Mouse (Mus musculus) lung, postnatal 36 days (tissue): Measurements from ENCODE around the gene Sh3bgrl3.

ENCODE experiments used
- DNase-seq: peaks from one replicate; pipeline ENCODE4 v3.0.0; 2022; ENCODE audit warnings: mixed read lengths

Sh3bgrl3 gene

DNA sequence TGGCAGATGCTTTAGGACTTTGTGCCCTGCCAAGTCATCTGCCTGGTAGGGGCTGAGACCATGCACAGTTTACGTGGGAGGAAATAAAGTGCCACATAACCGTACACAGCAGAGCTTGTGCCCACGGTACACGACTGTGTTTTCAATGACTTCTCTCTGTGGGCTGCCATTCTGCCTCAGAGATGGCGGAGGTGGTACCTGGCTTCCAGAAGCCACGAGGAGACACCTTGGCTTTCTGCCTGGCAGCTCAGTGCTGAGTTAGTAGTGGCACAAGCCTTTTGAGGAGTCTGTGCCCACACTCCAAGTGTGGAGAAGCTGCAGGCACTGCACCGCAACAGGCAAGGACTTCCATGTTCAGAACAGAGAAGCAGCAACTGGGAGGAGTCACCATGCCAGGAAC lies 20.9 kb downstream of the Sh3bgrl3 start:
- no peak for DNase-seq

DNA sequence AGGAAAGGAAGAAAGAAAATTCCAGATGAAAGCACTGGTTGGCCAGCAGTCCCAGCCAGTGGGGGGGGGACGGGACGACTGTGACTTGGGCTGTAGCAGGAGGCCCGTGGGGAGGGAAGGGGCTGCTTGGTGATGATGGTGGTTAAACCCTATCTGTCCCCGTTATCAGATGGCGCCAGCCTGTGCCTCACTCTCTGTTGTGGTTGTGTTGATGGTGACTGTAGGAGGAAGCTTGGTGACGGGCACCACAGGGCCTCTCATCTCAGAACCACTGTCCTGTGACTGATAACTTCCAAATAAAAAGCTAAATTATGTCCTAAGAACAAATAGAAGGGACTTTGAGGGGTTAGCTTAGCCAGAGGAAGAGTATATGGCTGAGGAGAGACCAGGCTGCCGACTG lies 22.5 kb downstream of the Sh3bgrl3 start:
- no peak for DNase-seq

GRCm38 (mm10) chr4:134102742-134103119 lies 25.9 kb downstream of the Sh3bgrl3 start:
- no peak for DNase-seq

DNA sequence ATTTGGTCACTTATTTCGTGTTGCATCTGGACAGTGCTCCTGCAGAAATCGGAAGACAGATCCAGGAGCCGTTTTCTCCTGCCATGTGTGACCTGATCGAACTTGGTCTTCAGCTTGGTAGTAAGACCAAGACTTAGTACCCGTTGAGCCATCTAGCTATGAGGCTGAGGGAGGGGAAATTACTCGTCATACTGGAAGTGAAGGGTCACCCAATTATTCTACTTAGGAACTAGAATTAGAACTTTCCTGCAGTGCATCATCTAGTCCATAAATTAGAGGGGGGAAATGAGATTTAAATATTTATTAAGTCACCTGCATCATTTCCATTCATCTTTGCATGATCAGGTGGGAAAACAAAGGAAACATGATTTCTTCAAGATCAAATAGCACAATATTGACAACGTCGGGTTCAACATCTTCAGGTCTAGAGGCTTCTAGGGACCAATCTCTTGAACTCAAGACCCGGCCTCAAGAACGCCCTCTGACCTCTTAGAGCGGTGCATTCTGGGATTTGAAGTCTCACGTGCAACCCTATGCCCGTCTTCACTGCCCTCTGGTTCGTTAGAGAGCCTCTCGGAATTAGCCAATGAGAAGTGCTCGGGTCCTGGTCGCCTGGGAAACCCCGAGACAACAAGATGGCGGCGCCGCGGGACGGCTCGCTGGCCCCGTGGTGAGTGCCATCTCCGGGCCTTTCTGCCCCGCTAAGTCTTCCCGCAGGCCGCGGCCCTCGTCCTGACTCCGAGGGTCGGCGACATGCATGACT lies 26.4 kb downstream of the Sh3bgrl3 start, which contains the start of gene Ubxn11:
Ubxn11 (plus strand) TSS at position 592 of the 763 bp plus-strand sequence.
- DNase-seq = peak; percentile 94

GRCm38 (mm10) chr4:134100245-134100644 lies 28.3 kb downstream of the Sh3bgrl3 start:
- no peak for DNase-seq

DNA sequence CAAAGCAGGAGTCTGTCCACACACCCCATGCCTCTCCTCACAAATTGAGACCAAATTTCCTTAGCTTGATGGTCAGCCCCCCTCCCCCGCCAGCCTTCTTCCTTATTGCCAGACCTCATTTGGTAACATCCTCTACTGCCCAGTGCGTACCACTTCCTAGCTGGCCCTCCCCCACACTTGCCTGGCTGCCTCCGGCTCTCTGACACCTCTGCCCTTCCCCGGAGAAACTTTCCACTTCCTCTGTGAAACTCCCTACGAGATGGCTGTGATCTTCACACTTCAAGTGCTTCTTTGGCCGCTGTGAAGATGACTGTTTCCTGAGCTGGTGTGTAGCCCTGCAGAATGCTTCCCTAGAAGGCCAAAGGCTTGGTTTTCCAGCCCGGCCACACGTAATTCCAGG lies 30.0 kb downstream of the Sh3bgrl3 start:
- peak; percentile 84 for DNase-seq

DNA sequence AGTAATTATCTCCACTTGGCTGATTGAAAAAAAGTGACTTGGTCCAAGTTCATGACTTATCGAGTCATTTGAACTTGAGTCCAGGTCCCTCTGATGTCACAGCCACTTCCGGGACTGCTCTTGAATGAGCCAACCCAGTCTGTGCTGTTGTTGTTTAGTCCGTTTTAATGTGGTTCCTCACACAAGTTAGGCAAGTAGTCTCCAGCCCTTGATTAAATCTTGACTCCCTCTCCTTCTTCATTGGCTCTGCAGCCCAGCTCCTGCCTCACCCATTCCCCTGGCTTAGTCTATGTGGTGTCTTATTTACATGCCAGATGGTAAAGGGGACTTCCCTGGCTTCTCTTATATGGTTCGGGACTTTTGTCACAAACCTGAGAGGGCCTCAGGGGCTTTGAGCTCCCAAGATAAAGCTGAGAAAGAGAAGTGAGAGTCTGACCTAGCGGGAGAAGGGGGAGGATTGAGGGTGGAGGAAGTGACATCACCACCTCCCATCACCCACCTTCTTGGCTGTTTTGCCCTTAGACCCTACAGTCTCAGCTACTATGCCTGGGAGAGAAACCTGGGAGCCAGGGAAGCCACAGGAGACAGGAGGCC lies 31.5 kb downstream of the Sh3bgrl3 start:
- peak; percentile 64 for DNase-seq

- no peak for DNase-seq
Measured at GRCm38 (mm10) chr4:134096120-134096519, 32.5 kb downstream of the Sh3bgrl3 start.

DNA sequence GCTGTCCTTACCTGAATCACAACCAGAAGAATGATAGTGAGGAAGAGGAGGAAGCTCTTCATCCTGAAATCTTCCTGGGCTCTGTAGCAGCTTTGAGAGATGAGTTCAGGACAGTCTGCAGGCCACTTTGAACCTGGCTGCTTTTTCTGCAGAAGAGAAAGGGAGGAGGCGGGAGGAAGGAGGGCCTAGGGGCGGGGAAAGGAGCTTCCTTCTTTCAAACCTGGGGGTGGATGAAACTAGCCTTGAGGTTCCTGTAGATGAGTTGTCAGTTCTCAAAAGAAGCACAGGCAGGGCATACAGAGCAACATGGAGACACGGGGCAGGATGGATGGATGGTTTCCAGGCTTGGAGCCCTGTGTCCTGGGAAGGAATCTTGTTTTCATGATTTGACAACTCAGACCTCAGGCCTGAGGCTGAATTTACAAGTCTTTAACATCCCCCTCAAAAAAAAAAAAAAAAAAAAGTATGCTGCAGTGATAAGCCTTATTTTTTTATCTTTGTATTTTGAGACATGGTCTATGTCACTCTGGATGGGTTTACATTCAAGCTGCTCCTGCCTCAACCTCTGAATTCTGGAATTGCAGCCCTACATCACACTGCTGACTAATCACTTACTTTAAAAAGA lies 33.6 kb downstream of the Sh3bgrl3 start, which contains the start of gene Cd52:
Cd52 (minus strand) TSS at position 160 of the 625 bp plus-strand sequence.
- peak; percentile 80 for DNase-seq

GRCm38 (mm10) chr4:134094004-134094564 lies 34.5 kb downstream of the Sh3bgrl3 start:
- DNase-seq = no peak

DNA sequence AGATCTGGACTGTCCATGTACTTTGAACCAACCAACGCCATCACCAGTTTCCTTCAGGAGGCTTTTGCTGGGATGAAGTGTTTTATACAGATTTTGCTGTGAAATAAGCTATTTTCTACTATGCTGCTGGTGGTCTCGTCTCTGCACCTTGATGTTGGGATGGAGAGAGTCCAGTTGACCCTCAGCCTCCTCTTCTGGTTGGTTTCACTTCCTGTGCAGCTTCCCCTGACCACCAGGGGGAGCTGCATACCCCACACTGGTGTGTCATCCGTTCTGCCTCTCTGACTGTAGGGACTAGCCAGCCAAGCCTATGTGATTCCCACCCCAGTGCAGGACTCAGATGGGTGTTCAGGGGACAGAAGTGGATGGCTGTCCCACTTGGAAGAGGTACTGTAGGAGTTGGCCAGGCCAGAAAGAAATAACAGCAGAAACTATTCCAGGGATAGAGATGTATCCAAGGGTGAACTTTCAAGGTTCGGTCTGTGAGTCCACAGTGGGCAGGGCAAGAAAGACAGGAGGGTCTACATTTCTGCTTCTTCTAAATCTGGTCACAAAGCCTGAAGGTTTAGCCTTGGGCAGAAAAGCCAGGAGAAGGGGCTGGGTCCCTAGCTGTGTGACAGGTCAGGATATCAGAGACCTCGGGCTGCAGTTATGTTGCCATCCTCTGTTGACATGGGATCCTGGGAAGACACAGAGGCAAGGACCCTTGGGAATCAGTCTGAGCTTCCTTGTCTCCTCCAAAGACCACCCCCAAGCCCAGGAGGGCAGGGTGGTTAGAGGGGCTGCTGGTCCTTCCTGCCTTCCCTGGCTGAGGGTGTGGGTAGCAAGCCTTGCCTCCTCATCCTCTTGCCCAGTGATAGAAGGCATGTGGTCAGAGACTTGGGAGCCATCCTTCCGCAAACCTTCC lies 36.0 kb downstream of the Sh3bgrl3 start:
- peak; percentile 75 for DNase-seq

GRCm38 (mm10) chr4:134091225-134091529 lies 37.4 kb downstream of the Sh3bgrl3 start:
- no peak for DNase-seq

GRCm38 (mm10) chr4:134090521-134091224 lies 37.9 kb downstream of the Sh3bgrl3 start:
- DNase-seq = no peak

- no peak for DNase-seq
Measured at GRCm38 (mm10) chr4:134089029-134089428, 39.6 kb downstream of the Sh3bgrl3 start.

GRCm38 (mm10) chr4:134087412-134087811 lies 41.2 kb downstream of the Sh3bgrl3 start:
- peak; percentile 59 for DNase-seq

- DNase-seq = no peak
Measured at GRCm38 (mm10) chr4:134084999-134085398, 43.6 kb downstream of the Sh3bgrl3 start.

GRCm38 (mm10) chr4:134082460-134082859 lies 46.1 kb downstream of the Sh3bgrl3 start:
- DNase-seq = no peak

DNA sequence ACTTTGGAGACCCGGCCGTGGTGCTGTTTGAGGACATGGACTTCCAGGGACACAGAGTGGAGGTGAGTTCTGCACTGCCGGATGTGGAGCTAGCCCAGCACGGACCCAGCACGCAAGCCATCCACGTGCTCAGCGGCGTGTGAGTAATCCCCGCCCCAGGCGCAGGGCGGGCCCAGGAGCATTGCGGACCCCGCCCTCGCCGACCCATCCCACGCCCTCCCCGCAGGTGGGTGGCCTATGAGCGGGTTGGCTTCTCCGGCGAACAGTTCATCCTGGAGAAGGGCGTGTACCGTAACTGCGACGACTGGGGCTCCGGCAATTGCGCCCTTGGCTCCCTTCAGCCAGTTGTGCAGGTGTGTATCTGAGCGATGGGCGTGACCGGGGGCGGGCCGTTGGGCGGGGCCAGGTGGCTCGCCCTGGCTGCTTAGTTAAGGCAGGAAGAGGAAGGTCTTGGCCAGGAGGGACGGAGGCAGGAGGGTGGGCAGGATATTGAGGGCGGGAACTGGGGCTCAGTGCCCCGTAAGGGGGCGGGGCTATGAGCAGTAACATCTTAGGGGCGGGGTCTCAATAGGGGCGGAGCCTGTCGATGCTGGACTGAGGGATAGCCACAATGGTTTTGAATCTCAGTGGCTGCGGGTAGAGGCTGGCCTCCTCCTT lies 46.7 kb downstream of the Sh3bgrl3 start:
- peak; percentile 92 for DNase-seq

GRCm38 (mm10) chr4:134080674-134081073 lies 47.9 kb downstream of the Sh3bgrl3 start:
- no peak for DNase-seq

GRCm38 (mm10) chr4:134078694-134079093 lies 49.9 kb downstream of the Sh3bgrl3 start:
- DNase-seq = peak; percentile 78
